22 mouse cellular contexts compared by ENCODE assay signal in the genomic region with DNA sequence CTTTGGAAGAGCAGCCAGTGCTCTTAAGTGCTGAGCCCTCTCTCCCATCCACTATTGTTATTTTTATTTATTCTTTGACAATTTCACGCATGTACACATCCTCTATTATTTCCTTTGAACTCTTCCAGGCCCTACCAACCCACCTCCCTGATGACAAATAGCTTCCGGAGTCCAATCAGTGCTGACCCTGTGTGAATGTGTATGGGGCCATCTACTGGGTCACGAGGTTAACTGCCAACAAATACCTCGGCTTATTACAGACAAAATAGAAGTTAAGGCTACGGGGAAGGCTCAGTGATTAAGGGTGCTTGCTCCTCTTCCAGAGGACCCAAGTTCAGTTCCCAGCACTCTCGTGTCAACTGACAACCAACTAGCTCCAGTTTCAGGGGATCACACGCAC.
A peak's percentile ranks its signal among the peaks of the same experiment; 100 is the strongest.
DNase-seq lines count a peak whose midpoint lies in the region; ATAC-seq and TF ChIP-seq lines count a peak whose summit lies in the region.
"Had no signal": no experiment of that assay in that cellular context is flagged by ENCODE, and none has a peak within 500 bp of the region (broad histone marks: within the 10 kb centered on the region; RNA-seq: fewer than 3 reads in every experiment).

No protein-coding gene starts in this region.

- TF ChIP-seq CTCF in liver, adult 2 months (IDR thresholded peaks at IDR 0.05; ENCODE audit: low read depth, low read length): no peak
- peak; percentile 34; the same call in 1 of the 2 replicates for TF ChIP-seq CTCF in stomach, postnatal 0 days (IDR thresholded peaks at IDR 0.05; ENCODE audit: low read depth)

- H3K36me3 ChIP-seq in liver, adult 2 months (ENCODE audit: control insufficient read depth, insufficient read depth, low read length): no peaks in the 10 kb centered on the region
- H3K36me3 ChIP-seq in liver, embryonic 12.5 days: no peaks in the 10 kb centered on the region
- H3K36me3 ChIP-seq in stomach, postnatal 0 days (ENCODE audit: control insufficient read depth, insufficient read depth, low read length): no peaks in the 10 kb centered on the region
- H3K36me3 ChIP-seq: heart, embryonic 13.5 days; kidney, embryonic 15.5 days; limb, embryonic 10.5 days; liver, embryonic 13.5 days; lung, embryonic 15.5 days; neural tube, embryonic 12.5 days had no signal

- 67% methylated on average over 7 of the region's 7 CpGs for WGBS in liver, adult 2 months
- 46% methylated on average over 7 of the region's 7 CpGs for WGBS in liver, embryonic 12.5 days (ENCODE audit: insufficient replicate concordance)
- WGBS in stomach, postnatal 0 days: 64% methylated on average over 7 of the region's 7 CpGs

- no peak overlapping the region for H3K4me2 ChIP-seq in liver, embryonic 12.5 days
- no peak overlapping the region for H3K4me2 ChIP-seq in stomach, postnatal 0 days (replicated peaks; ENCODE audit: low read depth)
- H3K4me2 ChIP-seq: heart, embryonic 13.5 days; kidney, embryonic 15.5 days; liver, embryonic 13.5 days; lung, embryonic 15.5 days; midbrain, embryonic 11.5 days; neural tube, embryonic 12.5 days had no signal

- no peak for TF ChIP-seq EP300 in stomach, postnatal 0 days (optimal IDR thresholded peaks at IDR 0.05)

- no peaks in the 10 kb centered on the region for H3K4me1 ChIP-seq in liver, adult 2 months (ENCODE audit: control insufficient read depth, insufficient read depth, low read length)
- H3K4me1 ChIP-seq in liver, embryonic 12.5 days: no peaks in the 10 kb centered on the region
- no peaks in the 10 kb centered on the region for H3K4me1 ChIP-seq in stomach, postnatal 0 days (replicated peaks; ENCODE audit: control insufficient read depth, insufficient read depth)
- H3K4me1 ChIP-seq: heart, embryonic 13.5 days; kidney, embryonic 15.5 days; limb, embryonic 10.5 days; liver, embryonic 13.5 days; lung, embryonic 15.5 days; neural tube, embryonic 12.5 days had no signal

- H3K4me3 ChIP-seq in liver, adult 2 months (ENCODE audit: insufficient read depth, low read depth, low read length): no peak overlapping the region
- no peak overlapping the region for H3K4me3 ChIP-seq in liver, embryonic 12.5 days
- H3K4me3 ChIP-seq in stomach, postnatal 0 days (ENCODE audit: low read depth, low read length): no peak overlapping the region
- H3K4me3 ChIP-seq: heart, embryonic 13.5 days; kidney, embryonic 15.5 days; left cerebral cortex, adult 2 months; limb, embryonic 10.5 days; liver, embryonic 13.5 days; lung, embryonic 15.5 days; neural tube, embryonic 12.5 days had no signal

- no peaks in the 10 kb centered on the region for H3K9me3 ChIP-seq in liver, embryonic 12.5 days (replicated peaks)
- H3K9me3 ChIP-seq in stomach, postnatal 0 days (ENCODE audit: control insufficient read depth, low read length): no peaks in the 10 kb centered on the region
- H3K9me3 ChIP-seq: heart, embryonic 13.5 days; kidney, embryonic 15.5 days; limb, embryonic 10.5 days; liver, embryonic 13.5 days; lung, embryonic 15.5 days; neural tube, embryonic 12.5 days had no signal

- intact Hi-C loops in heart, postnatal 14 days (cut with DNase I): loop anchor here (5.0 kb wide), 1 partner anchor 345 kb away; no protein-coding TSS in a partner anchor

- no peak overlapping the region for H3K27ac ChIP-seq in liver, adult 2 months (replicated peaks; ENCODE audit: insufficient read depth, low read depth, low read length)
- H3K27ac ChIP-seq in liver, embryonic 12.5 days: no peak overlapping the region
- no peak overlapping the region for H3K27ac ChIP-seq in stomach, postnatal 0 days (replicated peaks)
- H3K27ac ChIP-seq: heart, embryonic 13.5 days; kidney, embryonic 15.5 days; left cerebral cortex, adult 2 months; limb, embryonic 10.5 days; liver, embryonic 13.5 days; lung, embryonic 15.5 days; neural tube, embryonic 12.5 days had no signal

- no peak for TF ChIP-seq POLR2A in liver, adult 2 months (IDR thresholded peaks at IDR 0.05; ENCODE audit: extremely low read depth, insufficient read depth, low read length)

- no peak overlapping the region for H3K9ac ChIP-seq in liver, adult 2 months (ENCODE audit: low read depth, low read length)
- H3K9ac ChIP-seq in liver, embryonic 12.5 days: no peak overlapping the region
- no peak overlapping the region for H3K9ac ChIP-seq in stomach, postnatal 0 days (ENCODE audit: low read length)
- H3K9ac ChIP-seq: forebrain, postnatal 0 days; heart, embryonic 13.5 days; kidney, embryonic 15.5 days; liver, embryonic 13.5 days; lung, embryonic 15.5 days; neural tube, embryonic 12.5 days had no signal

- no peaks in the 10 kb centered on the region for H3K79me2 ChIP-seq in liver, adult 2 months (ENCODE audit: control insufficient read depth, insufficient read depth, low read length)

- ATAC-seq in liver, embryonic 12.5 days: no peak
- ATAC-seq in stomach, postnatal 0 days (ENCODE audit: low FRiP score, low TSS enrichment): no peak
- ATAC-seq: forebrain, postnatal 0 days; inflammation-experienced regulatory T-cells, adult 6 months had no signal

- H3K27me3 ChIP-seq in liver, adult 2 months (ENCODE audit: control insufficient read depth, insufficient read depth, low read length): no peaks in the 10 kb centered on the region
- no peaks in the 10 kb centered on the region for H3K27me3 ChIP-seq in liver, embryonic 12.5 days (replicated peaks)
- no peaks in the 10 kb centered on the region for H3K27me3 ChIP-seq in stomach, postnatal 0 days (ENCODE audit: control insufficient read depth, insufficient read depth, low read length)
- H3K27me3 ChIP-seq: heart, embryonic 13.5 days; kidney, embryonic 15.5 days; liver, embryonic 13.5 days; lung, embryonic 15.5 days; neural tube, embryonic 12.5 days had no signal

- peak; percentile 70 for DNase-seq in heart, adult 11 months
- no peak for DNase-seq in heart, postnatal 14 days
- peak; percentile 17 for DNase-seq in liver, adult 2 months (ENCODE audit: extremely low read depth, low read depth, low spot score)
- DNase-seq in ES-CJ7 (ENCODE audit: low read depth, low spot score): peak; percentile 74
- DNase-seq in stomach, postnatal 0 days (ENCODE audit: low spot score): no peak
- no peak for DNase-seq in spleen, adult 12 weeks (ENCODE audit: low spot score)
- DNase-seq: adrenal gland, postnatal 10 days; cerebellum, adult 9-11 months; forebrain, postnatal 0 days; kidney, postnatal 4 days; layer of hippocampus, adult 9-11 months; liver, embryonic 13.5 days; thymus, postnatal 4 days had no signal

Comparison
In these comparisons a context has a peak if more than half of its experiments do, and no peak if none do; other contexts are left out.
1. DNase-seq: peak in heart, adult 11 months (single experiment), liver, adult 2 months (single experiment) and ES-CJ7 (single experiment); none in heart, postnatal 14 days (0 of 2), stomach, postnatal 0 days (single experiment) and spleen, adult 12 weeks (single experiment).